Mouse (Mus musculus): ENCODE data around the gene Tubg1. TPM values are rescaled to one million over a fixed set of nuclear protein-coding genes. Genes with fewer than 3 reads are reported as not detected.

The Tubg1 gene
- polyA plus RNA-seq, 1 experiment from 2014 or later = 48.4 TPM

- WGBS = 30% methylated on average over 9 of the region's 9 CpGs
- ATAC-seq (replicated peaks; ENCODE audit: low FRiP score, low read depth) (no peak), DNase-seq (ENCODE audit: low spot score) (no peak)
- peak overlapping the region; percentile 30 for H3K4me3 ChIP-seq (replicated peaks; ENCODE audit: low read depth, low read length)
- H3K4me1 ChIP-seq (replicated peaks; ENCODE audit: insufficient read depth, low read length) = peaks cover 30% of the 10 kb centered on the region
- peak overlapping the region; percentile 67; the same call in 1 of the 2 replicates for H3K27ac ChIP-seq
- peak overlapping the region; percentile 65 for H3K4me2 ChIP-seq (ENCODE audit: low read length)
- H3K36me3 ChIP-seq (ENCODE audit: insufficient read depth, low read length) = no peaks in the 10 kb centered on the region
- TF ChIP-seq CTCF (IDR thresholded peaks at IDR 0.05; ENCODE audit: low read depth) = no peak
- H3K27me3 ChIP-seq (ENCODE audit: insufficient read depth, low read length) = no peaks in the 10 kb centered on the region
- peak overlapping the region; percentile 38 for H3K9ac ChIP-seq (ENCODE audit: low read depth, low read length)
- H3K9me3 ChIP-seq (replicated peaks; ENCODE audit: low read length) = no peaks in the 10 kb centered on the region
These were observed 54.6 kb downstream of the Tubg1 start for GRCm38 (mm10) chr11:101174389-101174745.

GRCm38 (mm10) chr11:101174851-101175628 lies 55.3 kb downstream of the Tubg1 start, which contains the start of gene Ccr10:
Gene Ccr10 (minus strand): TSS chr11:101175443.
- Histone ChIP-seq H3K27ac (peak within 1 kb of the TSS; percentile 67), H3K4me2 (ENCODE audit: low read length) (peak within 1 kb of the TSS; percentile 65)
- TF ChIP-seq CTCF (IDR thresholded peaks at IDR 0.05; ENCODE audit: low read depth) = peak; percentile 67

GRCm38 (mm10) chr11:101175636-101176116 lies 55.9 kb downstream of the Tubg1 start:
- peak overlapping the region; percentile 18; the same call in 1 of the 2 replicates for H3K4me3 ChIP-seq (replicated peaks; ENCODE audit: low read depth, low read length)
- no peak overlapping the region for H3K9ac ChIP-seq (ENCODE audit: low read depth, low read length)
- DNase-seq (ENCODE audit: low spot score) (no peak), ATAC-seq (replicated peaks; ENCODE audit: low FRiP score, low read depth) (no peak)
- no peaks in the 10 kb centered on the region for H3K9me3 ChIP-seq (replicated peaks; ENCODE audit: low read length)
- TF ChIP-seq CTCF (IDR thresholded peaks at IDR 0.05; ENCODE audit: low read depth) = no peak
- H3K4me1 ChIP-seq (replicated peaks; ENCODE audit: insufficient read depth, low read length) = peaks cover 20% of the 10 kb centered on the region
- 8% methylated on average over 11 of the region's 11 CpGs for WGBS
- H3K27me3 ChIP-seq (ENCODE audit: insufficient read depth, low read length) = no peaks in the 10 kb centered on the region
- no peaks in the 10 kb centered on the region for H3K36me3 ChIP-seq (ENCODE audit: insufficient read depth, low read length)
- peak overlapping the region; percentile 65 for H3K4me2 ChIP-seq (ENCODE audit: low read length)
- H3K27ac ChIP-seq = no peak overlapping the region

More at GRCm38 (mm10) chr11:101174851-101175628, 55.3 kb downstream of the Tubg1 start, which contains the start of gene Ccr10:
- Histone ChIP-seq H3K36me3 (ENCODE audit: insufficient read depth, low read length) (no peaks in the 10 kb centered on the region), H3K4me3 (replicated peaks; ENCODE audit: low read depth, low read length) (peak within 1 kb of the TSS; percentile 30), H3K4me1 (replicated peaks; ENCODE audit: insufficient read depth, low read length) (peaks cover 24% of the 10 kb centered on the region), H3K27me3 (ENCODE audit: insufficient read depth, low read length) (no peaks in the 10 kb centered on the region), H3K9ac (ENCODE audit: low read depth, low read length) (peak within 1 kb of the TSS; percentile 38), H3K9me3 (replicated peaks; ENCODE audit: low read length) (no peaks in the 10 kb centered on the region)
- WGBS = 15% methylated on average over 14 of the region's 14 CpGs
- peak; percentile 76 for DNase-seq (ENCODE audit: low spot score)
- no peak for ATAC-seq (replicated peaks; ENCODE audit: low FRiP score, low read depth)

Small RNAs within 50 kb of the gene (microRNA-seq; reads per million reads assigned to microRNA genes)
- not detected for gene Gm27626

Other genes starting within 250 kb of the Tubg1 start
- 48.0 and 51.8 TPM in 2 replicates for gene Stat3, start 180.4 kb upstream of the Tubg1 start, polyA plus RNA-seq (2015; fragmentation: Nextera tagmentation; extraction: Ambion mirVana)
- 143 and 156 TPM in 2 replicates for gene Cavin1, start 149.1 kb upstream of the Tubg1 start, polyA plus RNA-seq (2015; fragmentation: Nextera tagmentation; extraction: Ambion mirVana)
- gene Atp6v0a1, start 110.5 kb upstream of the Tubg1 start, polyA plus RNA-seq (2015; fragmentation: Nextera tagmentation; extraction: Ambion mirVana) = 33.8 and 35.1 TPM in 2 replicates
- 26.5 and 28.0 TPM in 2 replicates for gene Naglu, start 49.9 kb upstream of the Tubg1 start, polyA plus RNA-seq (2015; fragmentation: Nextera tagmentation; extraction: Ambion mirVana)
- gene Hsd17b1, start 41.5 kb upstream of the Tubg1 start, polyA plus RNA-seq (2015; fragmentation: Nextera tagmentation; extraction: Ambion mirVana) = 0.13 and 0.42 TPM in 2 replicates
- 55.3 and 55.9 TPM in 2 replicates for gene Coasy, start 37.4 kb upstream of the Tubg1 start, polyA plus RNA-seq (2015; fragmentation: Nextera tagmentation; extraction: Ambion mirVana)
- gene Mlx, start 32.7 kb upstream of the Tubg1 start, polyA plus RNA-seq (2015; fragmentation: Nextera tagmentation; extraction: Ambion mirVana) = 45.7 and 46.0 TPM in 2 replicates
- gene Psmc3ip, start 24.5 kb upstream of the Tubg1 start, polyA plus RNA-seq (2015; fragmentation: Nextera tagmentation; extraction: Ambion mirVana) = 23.2 and 26.4 TPM in 2 replicates
- 23.2 and 23.7 TPM in 2 replicates for gene Retreg3, start within 50 bp of the Tubg1 start, polyA plus RNA-seq (2015; fragmentation: Nextera tagmentation; extraction: Ambion mirVana)
- 4.3 and 4.9 TPM in 2 replicates for gene Tubg2, start 36.0 kb downstream of the Tubg1 start, polyA plus RNA-seq (2015; fragmentation: Nextera tagmentation; extraction: Ambion mirVana)
- gene Cntnap1, start 50.6 kb downstream of the Tubg1 start, polyA plus RNA-seq (2015; fragmentation: Nextera tagmentation; extraction: Ambion mirVana) = 0.75 and 0.78 TPM in 2 replicates
- 14.1 and 16.6 TPM in 2 replicates for gene Plekhh3, start 51.4 kb downstream of the Tubg1 start, polyA plus RNA-seq (2015; fragmentation: Nextera tagmentation; extraction: Ambion mirVana)
- gene Ccr10, start 55.5 kb downstream of the Tubg1 start, polyA plus RNA-seq (2015; fragmentation: Nextera tagmentation; extraction: Ambion mirVana) = 0.36 and 0.45 TPM in 2 replicates
- gene Ezh1, start 106.5 kb downstream of the Tubg1 start, polyA plus RNA-seq (2015; fragmentation: Nextera tagmentation; extraction: Ambion mirVana) = 18.6 and 20.3 TPM in 2 replicates
- 242 and 247 TPM in 2 replicates for gene Ramp2, start 126.1 kb downstream of the Tubg1 start, polyA plus RNA-seq (2015; fragmentation: Nextera tagmentation; extraction: Ambion mirVana)
- gene Vps25, start 133.8 kb downstream of the Tubg1 start, polyA plus RNA-seq (2015; fragmentation: Nextera tagmentation; extraction: Ambion mirVana) = 179 and 180 TPM in 2 replicates
- 47.0 and 48.8 TPM in 2 replicates for gene Wnk4, start 140.6 kb downstream of the Tubg1 start, polyA plus RNA-seq (2015; fragmentation: Nextera tagmentation; extraction: Ambion mirVana)
- gene Cntd1, start 159.1 kb downstream of the Tubg1 start, polyA plus RNA-seq (2015; fragmentation: Nextera tagmentation; extraction: Ambion mirVana) = 1.5 and 2.0 TPM in 2 replicates
- 209 and 211 TPM in 2 replicates for gene Coa3, start 159.2 kb downstream of the Tubg1 start, polyA plus RNA-seq (2015; fragmentation: Nextera tagmentation; extraction: Ambion mirVana)
- 156 and 165 TPM in 2 replicates for gene Becn1, start 182.3 kb downstream of the Tubg1 start, polyA plus RNA-seq (2015; fragmentation: Nextera tagmentation; extraction: Ambion mirVana)
- 102 and 104 TPM in 2 replicates for gene Psme3, start 196.3 kb downstream of the Tubg1 start, polyA plus RNA-seq (2015; fragmentation: Nextera tagmentation; extraction: Ambion mirVana)
- 0.37 and 0.58 TPM in 2 replicates for gene Aoc2, start 205.1 kb downstream of the Tubg1 start, polyA plus RNA-seq (2015; fragmentation: Nextera tagmentation; extraction: Ambion mirVana)
- gene Aoc3, start 210.7 kb downstream of the Tubg1 start, polyA plus RNA-seq (2015; fragmentation: Nextera tagmentation; extraction: Ambion mirVana) = 1.8 and 2.0 TPM in 2 replicates
- gene G6pc, start 247.6 kb downstream of the Tubg1 start, polyA plus RNA-seq (2015; fragmentation: Nextera tagmentation; extraction: Ambion mirVana) = 23.2 and 37.0 TPM in 2 replicates